Mouse (Mus musculus): ENCODE data around the gene Sftpd.

Gene Sftpd

GRCm38 (mm10) chr14:41185059-41185821 is at the start of gene Sftpd:
Gene Sftpd, minus strand, starts transcription at chr14:41185149.
- DNase-seq (ENCODE audit: low read depth, low spot score): no peak

GRCm38 (mm10) chr14:41198037-41198730 is 13.2 kb upstream of the Sftpd start:
- DNase-seq (ENCODE audit: low read depth, low spot score): no peak

- DNase-seq (ENCODE audit: low read depth, low spot score): no peak
Observed at GRCm38 (mm10) chr14:41189496-41189895, 4.5 kb upstream of the Sftpd start.

GRCm38 (mm10) chr14:41174802-41175201 is 10.1 kb downstream of the Sftpd start:
- DNase-seq (ENCODE audit: low read depth, low spot score): no peak

- no peak for DNase-seq (ENCODE audit: low read depth, low spot score)
Observed at GRCm38 (mm10) chr14:41170514-41170913, 14.4 kb downstream of the Sftpd start.

- DNase-seq (ENCODE audit: low read depth, low spot score): no peak
Observed at GRCm38 (mm10) chr14:41168567-41168966, 16.4 kb downstream of the Sftpd start.

GRCm38 (mm10) chr14:41167278-41167677 is 17.7 kb downstream of the Sftpd start:
- no peak for DNase-seq (ENCODE audit: low read depth, low spot score)

- peak; percentile 12 for DNase-seq (ENCODE audit: low read depth, low spot score)
Observed at GRCm38 (mm10) chr14:41162663-41163062, 22.3 kb downstream of the Sftpd start.

- no peak for DNase-seq (ENCODE audit: low read depth, low spot score)
Observed at GRCm38 (mm10) chr14:41160743-41161142, 24.2 kb downstream of the Sftpd start.

GRCm38 (mm10) chr14:41160076-41160475 is 24.9 kb downstream of the Sftpd start:
- DNase-seq (ENCODE audit: low read depth, low spot score): no peak

- no peak for DNase-seq (ENCODE audit: low read depth, low spot score)
Observed at GRCm38 (mm10) chr14:41151220-41151898, 33.6 kb downstream of the Sftpd start, which contains the start of gene Mbl1. Gene Mbl1, plus strand, starts transcription at chr14:41151458.

- no peak for DNase-seq (ENCODE audit: low read depth, low spot score)
Observed at GRCm38 (mm10) chr14:41147356-41147755, 37.6 kb downstream of the Sftpd start.

GRCm38 (mm10) chr14:41146922-41147321 is 38.0 kb downstream of the Sftpd start:
- no peak for DNase-seq (ENCODE audit: low read depth, low spot score)

GRCm38 (mm10) chr14:41146035-41146434 is 38.9 kb downstream of the Sftpd start:
- no peak for DNase-seq (ENCODE audit: low read depth, low spot score)

- DNase-seq (ENCODE audit: low read depth, low spot score): no peak
Observed at GRCm38 (mm10) chr14:41140686-41141085, 44.3 kb downstream of the Sftpd start.

- DNase-seq (ENCODE audit: low read depth, low spot score): no peak
Observed at GRCm38 (mm10) chr14:41137006-41137405, 47.9 kb downstream of the Sftpd start.

GRCm38 (mm10) chr14:41131540-41131939 is 53.4 kb downstream of the Sftpd start, which contains the start of gene Sftpa1:
Gene Sftpa1, plus strand, starts transcription at chr14:41131782.
- no peak for DNase-seq (ENCODE audit: low read depth, low spot score)

GRCm38 (mm10) chr14:41127997-41128396 is 57.0 kb downstream of the Sftpd start:
- peak; percentile 26 for DNase-seq (ENCODE audit: low read depth, low spot score)

- DNase-seq (ENCODE audit: low read depth, low spot score): no peak
Observed at GRCm38 (mm10) chr14:41124683-41125082, 60.3 kb downstream of the Sftpd start.

All from A20 (cell line).